Mouse (Mus musculus) C2C12 (cell line): ENCODE data around the gene Gpr18. TPM values are rescaled to one million over a fixed set of nuclear protein-coding genes. Genes with fewer than 3 reads are reported as not detected.

Source experiments
- H3K27me3 ChIP-seq: one replicate; pipeline ENCODE4 v1.6.1; 2011; ENCODE audit not compliant: control insufficient read depth, insufficient read depth, insufficient read length
- H3K36me3 ChIP-seq: one replicate; pipeline ENCODE4 v1.6.1; 2011; ENCODE audit not compliant: control insufficient read depth, insufficient read depth
- H3K4me3 ChIP-seq: one replicate; pipeline ENCODE4 v1.5.1; 2011; ENCODE audit warnings: mild to moderate bottlenecking, control low read depth; ENCODE audit not compliant: poor library complexity, insufficient read depth, severe bottlenecking
- H3K79me2 ChIP-seq: one replicate; pipeline ENCODE4 v1.6.1; 2011; ENCODE audit not compliant: control insufficient read depth, insufficient read depth
- H3K79me3 ChIP-seq: one replicate; pipeline ENCODE4 v1.6.1; 2011; ENCODE audit warnings: low read depth, control low read depth
- H3ac ChIP-seq: one replicate; pipeline ENCODE3; 2011; ENCODE audit warnings: low read depth; ENCODE audit not compliant: control insufficient read depth, insufficient read length
- CEBPB ChIP-seq: IDR thresholded peaks from one replicate; pipeline ENCODE4 v1.6.1; 2011; ENCODE audit warnings: low read depth, mild to moderate bottlenecking, control low read depth, moderate library complexity
- CTCF ChIP-seq: IDR thresholded peaks from one replicate; pipeline ENCODE4 v1.5.1; 2011; ENCODE audit not compliant: control insufficient read depth, insufficient read depth, insufficient read length
- FOSL1 ChIP-seq: IDR thresholded peaks from one replicate; pipeline ENCODE4 v1.8.0; 2011; ENCODE audit warnings: mild to moderate bottlenecking, low read length; ENCODE audit not compliant: poor library complexity, insufficient read depth, severe bottlenecking
- MAX ChIP-seq: IDR thresholded peaks from one replicate; pipeline ENCODE4 v1.6.1; 2011; ENCODE audit warnings: mild to moderate bottlenecking, control low read depth
- MYOD1 ChIP-seq: IDR thresholded peaks from one replicate; pipeline ENCODE4 v1.6.1; 2011; ENCODE audit warnings: low read depth; ENCODE audit not compliant: control insufficient read depth, insufficient read length
- MYOG ChIP-seq: IDR thresholded peaks from one replicate; pipeline ENCODE4 v1.6.1; 2011; ENCODE audit not compliant: control insufficient read depth, insufficient read length; ENCODE audit errors: extremely low read depth
- USF1 ChIP-seq: IDR thresholded peaks from one replicate; pipeline ENCODE4 v1.6.1; 2011; ENCODE audit warnings: low read depth, mild to moderate bottlenecking, control low read depth, moderate library complexity
- polyA plus RNA-seq: library from polyadenylated mRNA; unstranded; fragments of >200 nt; fragmentation: generic; extraction: Trizol; gene quantifications from one replicate; pipeline ENCODE4 v1.2.1, GENCODE M21; 2012; ENCODE audit warnings: missing spikeins

The Gpr18 gene
- polyA plus RNA-seq, 1 experiment: 0.07 TPM

GRCm38 (mm10) chr14:121960997-121961396 lies 45.4 kb upstream of the Gpr18 start:
- Histone ChIP-seq H3K4me3 (no peak overlapping the region), H3K79me2 (no peaks in the 10 kb centered on the region), H3K27me3 (no peaks in the 10 kb centered on the region), H3K36me3 (no peaks in the 10 kb centered on the region), H3ac (no peak overlapping the region), H3K79me3 (no peaks in the 10 kb centered on the region)
- no peak for TF ChIP-seq CTCF
- TF ChIP-seq FOSL1: no peak
- no peak for TF ChIP-seq USF1
- no peak for TF ChIP-seq MAX
- TF ChIP-seq CEBPB: no peak
- no peak for TF ChIP-seq MYOD1
- no peak for TF ChIP-seq MYOG

GRCm38 (mm10) chr14:121960531-121960930 lies 45.0 kb upstream of the Gpr18 start:
- Histone ChIP-seq H3K36me3 (no peaks in the 10 kb centered on the region), H3K27me3 (no peaks in the 10 kb centered on the region), H3K79me2 (no peaks in the 10 kb centered on the region), H3K4me3 (no peak overlapping the region), H3K79me3 (no peaks in the 10 kb centered on the region), H3ac (no peak overlapping the region)
- no peak for TF ChIP-seq MYOD1
- TF ChIP-seq MAX: no peak
- TF ChIP-seq MYOG: no peak
- no peak for TF ChIP-seq FOSL1
- no peak for TF ChIP-seq CTCF
- TF ChIP-seq CEBPB: no peak
- no peak for TF ChIP-seq USF1

- Histone ChIP-seq H3K79me2 (no peaks in the 10 kb centered on the region), H3K4me3 (no peak overlapping the region), H3K79me3 (no peaks in the 10 kb centered on the region), H3K36me3 (no peaks in the 10 kb centered on the region), H3ac (no peak overlapping the region), H3K27me3 (no peaks in the 10 kb centered on the region)
- no peak for TF ChIP-seq FOSL1
- no peak for TF ChIP-seq MAX
- no peak for TF ChIP-seq USF1
- no peak for TF ChIP-seq CTCF
- no peak for TF ChIP-seq CEBPB
- TF ChIP-seq MYOD1: no peak
- TF ChIP-seq MYOG: no peak
These were observed 44.5 kb upstream of the Gpr18 start for GRCm38 (mm10) chr14:121960031-121960430.

- no peaks in the 10 kb centered on the region for H3K36me3 ChIP-seq
- H3K79me3 ChIP-seq: no peaks in the 10 kb centered on the region
- TF ChIP-seq MYOG (no peak), CTCF (no peak), CEBPB (no peak), MAX (no peak), MYOD1 (no peak)
- no peak overlapping the region for H3K4me3 ChIP-seq
- no peaks in the 10 kb centered on the region for H3K27me3 ChIP-seq
- H3ac ChIP-seq: no peak overlapping the region
- H3K79me2 ChIP-seq: no peaks in the 10 kb centered on the region
These were observed 44.0 kb upstream of the Gpr18 start for GRCm38 (mm10) chr14:121959538-121959980.

- no peak overlapping the region for H3ac ChIP-seq
- H3K36me3 ChIP-seq: no peaks in the 10 kb centered on the region
- H3K27me3 ChIP-seq: no peaks in the 10 kb centered on the region
- no peaks in the 10 kb centered on the region for H3K79me3 ChIP-seq
- H3K4me3 ChIP-seq: no peak overlapping the region
- no peak for TF ChIP-seq CEBPB
- TF ChIP-seq MYOG: no peak
- no peak for TF ChIP-seq MYOD1
- no peak for TF ChIP-seq CTCF
- no peaks in the 10 kb centered on the region for H3K79me2 ChIP-seq
These were observed 43.4 kb upstream of the Gpr18 start for GRCm38 (mm10) chr14:121958751-121959537.

- Histone ChIP-seq H3K79me3 (no peaks in the 10 kb centered on the region), H3K4me3 (no peak overlapping the region), H3K79me2 (no peaks in the 10 kb centered on the region), H3K36me3 (no peaks in the 10 kb centered on the region), H3K27me3 (no peaks in the 10 kb centered on the region), H3ac (no peak overlapping the region)
- TF ChIP-seq FOSL1 (no peak), MYOD1 (no peak), CTCF (no peak), USF1 (no peak), CEBPB (no peak), MAX (no peak), MYOG (no peak)
These were observed 42.6 kb upstream of the Gpr18 start for GRCm38 (mm10) chr14:121958041-121958750.
